Mouse (Mus musculus): ENCODE data around the gene Atg4c. TPM values are rescaled to one million over a fixed set of nuclear protein-coding genes. Genes with fewer than 3 reads are reported as not detected.

Atg4c gene
- polyA plus RNA-seq (2015; fragmentation: Nextera tagmentation; extraction: Ambion mirVana) = 8.4 and 8.5 TPM in 2 replicates

- H3K9me3 ChIP-seq = no peaks in the 10 kb centered on the region
- no peaks in the 10 kb centered on the region for H3K36me3 ChIP-seq
- peak within 1 kb of the TSS; percentile 90 for H3K9ac ChIP-seq
- H3K4me2 ChIP-seq = peak within 1 kb of the TSS; percentile 82
- peak within 1 kb of the TSS; percentile 77 for H3K4me3 ChIP-seq
- WGBS = under 1% methylated on average over 50 of the region's 50 CpGs
- no peaks in the 10 kb centered on the region for H3K27me3 ChIP-seq (replicated peaks)
- ATAC-seq (ENCODE audit: extremely low read depth, insufficient number of reproducible peaks, low FRiP score, low TSS enrichment) = peak; percentile 86
- H3K27ac ChIP-seq (replicated peaks) = peak within 1 kb of the TSS; percentile 94
- peaks cover 15% of the 10 kb centered on the region; the same call in 1 of the 2 replicates for H3K4me1 ChIP-seq
These were observed at the start of gene Atg4c for GRCm38 (mm10) chr4:99193810-99194582. Gene Atg4c (plus strand): TSS chr4:99193934.

GRCm38 (mm10) chr4:99151434-99151833 is 42.3 kb upstream of the Atg4c start:
- Histone ChIP-seq H3K4me1 (no peaks in the 10 kb centered on the region), H3K4me3 (no peak overlapping the region), H3K36me3 (no peaks in the 10 kb centered on the region), H3K27ac (replicated peaks) (no peak overlapping the region), H3K9me3 (no peaks in the 10 kb centered on the region), H3K27me3 (replicated peaks) (peaks cover 19% of the 10 kb centered on the region; the same call in 1 of the 2 replicates), H3K4me2 (no peak overlapping the region), H3K9ac (no peak overlapping the region)
- 79% methylated on average over 4 of the region's 4 CpGs for WGBS
- no peak for ATAC-seq (ENCODE audit: extremely low read depth, insufficient number of reproducible peaks, low FRiP score, low TSS enrichment)

- Histone ChIP-seq H3K4me1 (0 out of 2 replicates have a peak, but pooled peaks cover 2% of the 10 kb centered on the region), H3K9ac (no peak overlapping the region), H3K27me3 (replicated peaks) (peaks cover 19% of the 10 kb centered on the region; the same call in 1 of the 2 replicates), H3K36me3 (no peaks in the 10 kb centered on the region), H3K4me3 (no peak overlapping the region), H3K9me3 (no peaks in the 10 kb centered on the region), H3K27ac (replicated peaks) (no peak overlapping the region), H3K4me2 (no peak overlapping the region)
- ATAC-seq (ENCODE audit: extremely low read depth, insufficient number of reproducible peaks, low FRiP score, low TSS enrichment) = no peak
- WGBS = 61% methylated on average over 4 of the region's 4 CpGs
These were observed 41.7 kb upstream of the Atg4c start for GRCm38 (mm10) chr4:99151885-99152558.

GRCm38 (mm10) chr4:99156641-99157307 is 37.0 kb upstream of the Atg4c start:
- no peak overlapping the region for H3K27ac ChIP-seq (replicated peaks)
- H3K4me3 ChIP-seq = no peak overlapping the region
- no peaks in the 10 kb centered on the region for H3K9me3 ChIP-seq
- H3K4me1 ChIP-seq = peaks cover 7% of the 10 kb centered on the region
- peaks cover 13% of the 10 kb centered on the region; the same call in 1 of the 2 replicates for H3K27me3 ChIP-seq (replicated peaks)
- H3K36me3 ChIP-seq = no peaks in the 10 kb centered on the region
- 53% methylated on average over 11 of the region's 11 CpGs for WGBS
- no peak for ATAC-seq (ENCODE audit: extremely low read depth, insufficient number of reproducible peaks, low FRiP score, low TSS enrichment)
- H3K9ac ChIP-seq = no peak overlapping the region
- no peak overlapping the region for H3K4me2 ChIP-seq

- H3K4me1 ChIP-seq = peaks cover 16% of the 10 kb centered on the region
- peaks cover 11% of the 10 kb centered on the region; the same call in 1 of the 2 replicates for H3K27me3 ChIP-seq (replicated peaks)
- no peak overlapping the region for H3K27ac ChIP-seq (replicated peaks)
- ATAC-seq (ENCODE audit: extremely low read depth, insufficient number of reproducible peaks, low FRiP score, low TSS enrichment) = no peak
- H3K36me3 ChIP-seq = no peaks in the 10 kb centered on the region
- no peaks in the 10 kb centered on the region for H3K9me3 ChIP-seq
- H3K4me3 ChIP-seq = no peak overlapping the region
- WGBS = 80% methylated on average over 5 of the region's 5 CpGs
- H3K9ac ChIP-seq = no peak overlapping the region
- no peak overlapping the region for H3K4me2 ChIP-seq
These were observed 35.2 kb upstream of the Atg4c start for GRCm38 (mm10) chr4:99158495-99158894.

GRCm38 (mm10) chr4:99160414-99160813 is 33.3 kb upstream of the Atg4c start:
- no peak overlapping the region for H3K9ac ChIP-seq
- ATAC-seq (ENCODE audit: extremely low read depth, insufficient number of reproducible peaks, low FRiP score, low TSS enrichment) = no peak
- no peaks in the 10 kb centered on the region for H3K36me3 ChIP-seq
- no peaks in the 10 kb centered on the region for H3K27me3 ChIP-seq (replicated peaks)
- WGBS = 26% methylated on average over 3 of the region's 3 CpGs
- no peak overlapping the region for H3K27ac ChIP-seq (replicated peaks)
- H3K9me3 ChIP-seq = no peaks in the 10 kb centered on the region
- no peak overlapping the region for H3K4me2 ChIP-seq
- no peak overlapping the region for H3K4me3 ChIP-seq
- peaks cover 18% of the 10 kb centered on the region for H3K4me1 ChIP-seq

GRCm38 (mm10) chr4:99160899-99161298 is 32.8 kb upstream of the Atg4c start:
- Histone ChIP-seq H3K27me3 (replicated peaks) (no peaks in the 10 kb centered on the region), H3K4me2 (no peak overlapping the region), H3K9me3 (no peaks in the 10 kb centered on the region), H3K4me1 (peaks cover 18% of the 10 kb centered on the region), H3K4me3 (no peak overlapping the region), H3K27ac (replicated peaks) (no peak overlapping the region), H3K9ac (no peak overlapping the region), H3K36me3 (no peaks in the 10 kb centered on the region)
- ATAC-seq (ENCODE audit: extremely low read depth, insufficient number of reproducible peaks, low FRiP score, low TSS enrichment) = no peak
- WGBS = 67% methylated on average over 5 of the region's 5 CpGs

- Histone ChIP-seq H3K27me3 (replicated peaks) (no peaks in the 10 kb centered on the region), H3K4me1 (peaks cover 18% of the 10 kb centered on the region), H3K4me2 (peak overlapping the region; percentile 25; the same call in 1 of the 2 replicates), H3K36me3 (no peaks in the 10 kb centered on the region), H3K9ac (peak overlapping the region; percentile 4; the same call in 1 of the 2 replicates), H3K4me3 (no peak overlapping the region), H3K9me3 (no peaks in the 10 kb centered on the region), H3K27ac (replicated peaks) (peak overlapping the region; percentile 51; the same call in 1 of the 2 replicates)
- ATAC-seq (ENCODE audit: extremely low read depth, insufficient number of reproducible peaks, low FRiP score, low TSS enrichment) = no peak
- WGBS = 26% methylated on average over 6 of the region's 6 CpGs
These were observed 32.2 kb upstream of the Atg4c start for GRCm38 (mm10) chr4:99161457-99161971.

GRCm38 (mm10) chr4:99163001-99163400 is 30.7 kb upstream of the Atg4c start:
- H3K4me2 ChIP-seq = peak overlapping the region; percentile 22; the same call in 1 of the 2 replicates
- no peak overlapping the region for H3K27ac ChIP-seq (replicated peaks)
- no peak overlapping the region for H3K4me3 ChIP-seq
- 50% methylated on average over 9 of the region's 9 CpGs for WGBS
- no peaks in the 10 kb centered on the region for H3K36me3 ChIP-seq
- ATAC-seq (ENCODE audit: extremely low read depth, insufficient number of reproducible peaks, low FRiP score, low TSS enrichment) = no peak
- 0 out of 2 replicates have a peak, but pooled peaks cover 3% of the 10 kb centered on the region for H3K27me3 ChIP-seq (replicated peaks)
- H3K9me3 ChIP-seq = no peaks in the 10 kb centered on the region
- H3K4me1 ChIP-seq = peaks cover 16% of the 10 kb centered on the region
- no peak overlapping the region for H3K9ac ChIP-seq

- H3K4me2 ChIP-seq = no peak overlapping the region
- ATAC-seq (ENCODE audit: extremely low read depth, insufficient number of reproducible peaks, low FRiP score, low TSS enrichment) = no peak
- H3K9me3 ChIP-seq = no peaks in the 10 kb centered on the region
- no peak overlapping the region for H3K9ac ChIP-seq
- 19% methylated on average over 4 of the region's 4 CpGs for WGBS
- H3K36me3 ChIP-seq = no peaks in the 10 kb centered on the region
- H3K4me1 ChIP-seq = peaks cover 16% of the 10 kb centered on the region
- H3K27ac ChIP-seq (replicated peaks) = no peak overlapping the region
- no peak overlapping the region for H3K4me3 ChIP-seq
- H3K27me3 ChIP-seq (replicated peaks) = 0 out of 2 replicates have a peak, but pooled peaks cover 3% of the 10 kb centered on the region
These were observed 30.2 kb upstream of the Atg4c start for GRCm38 (mm10) chr4:99163547-99163946.

- Histone ChIP-seq H3K27me3 (replicated peaks) (0 out of 2 replicates have a peak, but pooled peaks cover 3% of the 10 kb centered on the region), H3K9ac (no peak overlapping the region), H3K27ac (replicated peaks) (no peak overlapping the region), H3K9me3 (no peaks in the 10 kb centered on the region), H3K36me3 (no peaks in the 10 kb centered on the region), H3K4me1 (no peaks in the 10 kb centered on the region), H3K4me2 (no peak overlapping the region), H3K4me3 (no peak overlapping the region)
- 83% methylated on average over 5 of the region's 5 CpGs for WGBS
- no peak for ATAC-seq (ENCODE audit: extremely low read depth, insufficient number of reproducible peaks, low FRiP score, low TSS enrichment)
These were observed 24.9 kb upstream of the Atg4c start for GRCm38 (mm10) chr4:99168869-99169268.

Measured in heart, embryonic 13.5 days (tissue).